Mouse (Mus musculus) left cerebral cortex, postnatal 14 days (tissue): ENCODE results near the gene Rhbdd1. TPM values are rescaled to one million over a fixed set of nuclear protein-coding genes. Genes with fewer than 3 reads are reported as not detected.

ENCODE experiments used
- DNase-seq, 2 experiments: peaks; one replicate each; pipeline ENCODE4 v3.0.0; 2021 to 2022; ENCODE audit warnings: low spot score in 2 of 2, mixed read lengths in 1 of 2
- intact Hi-C: fragments of 180-260 bp; cut with DNase I; formaldehyde crosslinking; loops from one replicate; pipeline ENCODE4 v1.15.1; 2025
- total RNA-seq, 2 experiments: library from RNA; stranded (reverse); gene quantifications; 2 replicates each; pipeline ENCODE4 v1.2.3; 2021

Rhbdd1 gene
- total RNA-seq, 2 experiments from 2014 or later, result 5.4 to 5.6 TPM

- peak; percentile 74 to 75 for DNase-seq
- intact Hi-C loops, result loop anchor here (5.0 to 10.0 kb wide), 2 partner anchors 142 to 695 kb away; no protein-coding TSS in a partner anchor
Measured at GRCm38 (mm10) chr1:82289990-82290681, 26.1 kb upstream of the Rhbdd1 start.

GRCm38 (mm10) chr1:82290723-82291150, 25.5 kb upstream of the Rhbdd1 start:
- intact Hi-C loops, result loop anchor here (5.0 kb wide), 1 partner anchor 142 kb away; no protein-coding TSS in a partner anchor
- peak; percentile 80 to 84 for DNase-seq

GRCm38 (mm10) chr1:82291151-82291797, 25.0 kb upstream of the Rhbdd1 start, which contains the start of gene Irs1:
Gene Irs1 (minus strand): TSS chr1:82291416.
- intact Hi-C loops, result loop anchor here (5.0 kb wide), 1 partner anchor 141 kb away; no protein-coding TSS in a partner anchor
- DNase-seq, result peak; percentile 84 to 88

GRCm38 (mm10) chr1:82291930-82292712, 24.1 kb upstream of the Rhbdd1 start:
- DNase-seq, result no peak
- intact Hi-C loops, result loop anchor here (1.0 to 5.0 kb wide), 2 partner anchors 140 to 976 kb away; no protein-coding TSS in a partner anchor

- intact Hi-C loops, result loop anchor here (1.0 to 5.0 kb wide), 2 partner anchors 140 to 976 kb away; no protein-coding TSS in a partner anchor
- DNase-seq, result peak; percentile 66 to 79
Measured at GRCm38 (mm10) chr1:82292771-82293170, 23.5 kb upstream of the Rhbdd1 start.

- peak; percentile 65 to 69 for DNase-seq
- intact Hi-C loops, result loop anchor here (2.0 to 5.0 kb wide), 2 partner anchors 138 to 777 kb away; no protein-coding TSS in a partner anchor
Measured at GRCm38 (mm10) chr1:82294102-82294501, 22.1 kb upstream of the Rhbdd1 start.

- no peak for DNase-seq
- intact Hi-C loops, result no loop called here
Measured at GRCm38 (mm10) chr1:82298586-82298985, 17.7 kb upstream of the Rhbdd1 start.

GRCm38 (mm10) chr1:82304483-82304882, 11.8 kb upstream of the Rhbdd1 start:
- intact Hi-C loops, result no loop called here
- DNase-seq, result no peak

- intact Hi-C loops, result loop anchor here (5.0 kb wide), 1 partner anchor 116 kb away; no protein-coding TSS in a partner anchor
- DNase-seq, result peak; percentile 32 to 47
Measured at GRCm38 (mm10) chr1:82316746-82317126, 484 bp downstream of the Rhbdd1 start.

GRCm38 (mm10) chr1:82320456-82320855, 4.2 kb downstream of the Rhbdd1 start:
- DNase-seq, result peak; percentile 15 to 37
- intact Hi-C loops, result no loop called here

GRCm38 (mm10) chr1:82320864-82321263, 4.6 kb downstream of the Rhbdd1 start:
- intact Hi-C loops, result no loop called here
- DNase-seq, result no peak

- no peak for DNase-seq
- intact Hi-C loops, result no loop called here
Measured at GRCm38 (mm10) chr1:82321441-82321840, 5.2 kb downstream of the Rhbdd1 start.

- no peak for DNase-seq
- intact Hi-C loops, result no loop called here
Measured at GRCm38 (mm10) chr1:82324131-82324785, 8.0 kb downstream of the Rhbdd1 start.

GRCm38 (mm10) chr1:82326120-82326519, 9.9 kb downstream of the Rhbdd1 start:
- no peak for DNase-seq
- intact Hi-C loops, result no loop called here

- intact Hi-C loops, result no loop called here
- no peak for DNase-seq
Measured at GRCm38 (mm10) chr1:82328033-82328775, 12.0 kb downstream of the Rhbdd1 start.

GRCm38 (mm10) chr1:82329237-82329953, 13.1 kb downstream of the Rhbdd1 start:
- no peak for DNase-seq
- intact Hi-C loops, result no loop called here

GRCm38 (mm10) chr1:82329954-82330247, 13.6 kb downstream of the Rhbdd1 start:
- intact Hi-C loops, result no loop called here
- DNase-seq, result no peak

- intact Hi-C loops, result no loop called here
- DNase-seq, result no peak
Measured at GRCm38 (mm10) chr1:82334506-82334905, 18.3 kb downstream of the Rhbdd1 start.
